Mouse (Mus musculus) olfactory bulb, adult 2 months (tissue): ENCODE measurements at regions not wholly inside any gene's neighbourhood (a gene's known extent, or its start where the extent isn't known, plus 50 kb on each side); places are given as distances from the start of the nearest gene placed in this dataset.

Source experiments
- CTCF ChIP-seq: fragments of 200-500 bp; IDR thresholded peaks from 2 replicates; pipeline ENCODE4 v1.5.1; 2012; ENCODE audit warnings: low read depth, mild to moderate bottlenecking, low read length, moderate library complexity; ENCODE audit not compliant: insufficient read depth
- POLR2A ChIP-seq: fragments of 200-500 bp; IDR thresholded peaks from 2 replicates; pipeline ENCODE4 v1.6.1; 2012; ENCODE audit warnings: mild to moderate bottlenecking, low read depth, low read length, moderate library complexity; ENCODE audit not compliant: insufficient read depth

GRCm38 (mm10) chr10:96845906-96846305, 229.1 kb downstream of the Btg1 start:
- no peak for TF ChIP-seq CTCF
- TF ChIP-seq POLR2A, result no peak
